Mouse (Mus musculus) embryonic fibroblast, embryonic 13.5 days (primary cell): Measurements from ENCODE around the gene Tmbim1.

ENCODE experiments used
- CTCF ChIP-seq: IDR thresholded peaks from 2 replicates; pipeline ENCODE4 v1.5.1; 2011; ENCODE audit warnings: mild to moderate bottlenecking, control low read depth, low read length, moderate library complexity, borderline replicate concordance; ENCODE audit not compliant: insufficient read depth
- POLR2A ChIP-seq: IDR thresholded peaks from 2 replicates; pipeline ENCODE4 v1.6.1; 2011; ENCODE audit warnings: low read depth, mild to moderate bottlenecking, control low read depth, low read length, moderate library complexity

DNA sequence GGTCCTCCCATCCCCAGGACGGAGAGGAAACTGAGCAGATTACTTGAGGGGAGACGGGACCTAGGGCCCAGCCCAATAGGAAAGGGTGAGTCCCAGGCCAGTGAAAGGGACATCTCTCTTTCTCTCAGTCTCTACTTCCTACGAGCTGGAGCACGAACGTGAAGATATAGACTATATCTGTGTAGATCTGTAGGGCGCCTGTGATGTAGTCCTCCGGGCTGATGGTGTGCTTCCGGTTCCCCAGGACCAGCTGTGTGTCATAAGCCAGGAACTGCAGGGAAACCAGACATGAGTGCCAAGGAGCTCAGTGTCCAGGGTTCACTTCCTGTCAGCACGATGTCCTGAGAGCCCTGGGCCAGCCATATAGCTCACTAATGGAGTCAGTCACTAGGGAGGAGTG lies 16.2 kb downstream of the Tmbim1 start:
- no peak for TF ChIP-seq CTCF
- TF ChIP-seq POLR2A = no peak
